Mouse (Mus musculus) testis, postnatal 10 days (tissue): Measurements from ENCODE around the gene Iqcf1.
A peak's percentile ranks its signal among the peaks of the same experiment; 100 is the strongest.

Experiments used
- DNase-seq: peaks from one replicate; pipeline ENCODE4 v3.0.0; 2021; ENCODE audit warnings: low spot score

Gene Iqcf1

DNA sequence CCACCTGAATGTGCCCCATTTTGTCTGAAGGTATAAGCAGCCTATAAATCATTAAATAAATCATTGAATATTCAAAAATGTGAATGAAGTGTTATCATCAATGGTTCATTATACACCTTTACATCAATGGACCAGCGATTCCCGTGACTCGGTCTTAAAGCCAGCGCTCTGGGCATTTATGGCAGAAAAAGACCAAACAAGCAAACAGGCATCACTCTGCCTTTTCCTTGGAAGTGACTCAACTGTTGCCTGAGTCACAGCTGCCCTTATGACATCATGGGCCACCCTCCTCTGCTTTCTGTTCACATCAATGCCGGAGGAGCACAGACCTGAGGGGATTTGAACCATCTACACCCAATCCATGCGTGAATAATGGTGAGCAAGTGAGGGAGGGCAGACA, at the start of gene Iqcf1:
Gene Iqcf1 (plus strand): TSS at position 301 of the 400 bp plus-strand sequence.
- no peak for DNase-seq

DNA sequence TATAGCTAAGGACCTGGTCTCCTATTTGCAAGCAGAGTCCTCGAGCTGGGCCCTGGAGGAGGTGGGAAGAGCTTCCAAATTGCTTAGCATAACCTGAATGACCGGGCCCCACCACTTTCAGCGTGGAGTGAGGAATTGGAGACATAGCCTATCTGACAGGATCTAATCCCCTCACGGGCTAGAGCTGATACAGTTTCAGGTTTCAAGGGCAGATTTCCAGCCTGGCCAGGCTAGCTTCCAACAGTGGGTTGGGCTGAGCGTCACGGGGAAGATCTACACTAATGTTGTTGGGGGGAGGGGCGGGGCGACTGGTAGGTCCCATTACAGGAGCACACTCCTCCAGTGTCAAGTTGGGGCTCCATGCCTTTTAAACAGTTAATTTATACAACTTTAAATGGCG, 49.1 kb upstream of the Iqcf1 start:
- peak; percentile 69 for DNase-seq

DNA sequence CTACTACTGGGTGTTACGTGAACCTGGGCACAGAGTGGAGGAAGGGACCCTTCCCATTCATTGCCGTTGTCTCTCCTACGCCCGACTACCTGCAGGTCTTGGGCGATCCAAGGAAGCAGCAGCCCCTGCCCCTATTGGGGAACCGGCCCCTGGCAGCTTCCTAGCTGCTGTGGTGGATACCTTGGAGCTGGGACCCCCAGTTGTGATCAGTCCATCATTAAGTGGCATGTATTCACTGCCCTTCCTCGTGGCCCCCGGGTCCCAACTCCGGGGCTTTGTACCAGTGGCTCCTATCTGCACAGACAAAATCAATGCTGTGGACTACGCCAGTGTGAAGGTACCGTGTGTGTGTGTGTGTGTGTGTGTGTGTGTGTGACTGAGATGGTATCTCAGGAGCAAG, 48.5 kb upstream of the Iqcf1 start:
- DNase-seq = no peak

DNA sequence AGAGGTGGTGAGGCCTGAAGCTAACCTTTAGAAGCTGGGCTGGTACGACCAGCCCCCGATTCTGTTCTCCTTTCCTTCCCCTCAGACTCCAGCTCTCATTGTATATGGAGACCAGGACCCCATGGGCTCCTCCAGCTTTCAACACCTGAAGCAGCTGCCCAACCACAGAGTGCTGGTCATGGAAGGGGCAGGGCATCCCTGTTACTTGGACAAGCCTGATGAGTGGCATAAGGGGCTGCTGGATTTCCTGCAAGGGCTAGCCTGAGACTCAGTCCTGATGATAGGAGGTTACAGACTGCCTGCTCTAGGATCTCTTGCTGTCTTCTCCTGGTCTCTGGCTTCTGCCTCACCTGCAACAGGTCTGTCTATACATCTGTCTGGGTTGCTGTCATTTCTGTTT, 47.9 kb upstream of the Iqcf1 start:
- no peak for DNase-seq

DNA sequence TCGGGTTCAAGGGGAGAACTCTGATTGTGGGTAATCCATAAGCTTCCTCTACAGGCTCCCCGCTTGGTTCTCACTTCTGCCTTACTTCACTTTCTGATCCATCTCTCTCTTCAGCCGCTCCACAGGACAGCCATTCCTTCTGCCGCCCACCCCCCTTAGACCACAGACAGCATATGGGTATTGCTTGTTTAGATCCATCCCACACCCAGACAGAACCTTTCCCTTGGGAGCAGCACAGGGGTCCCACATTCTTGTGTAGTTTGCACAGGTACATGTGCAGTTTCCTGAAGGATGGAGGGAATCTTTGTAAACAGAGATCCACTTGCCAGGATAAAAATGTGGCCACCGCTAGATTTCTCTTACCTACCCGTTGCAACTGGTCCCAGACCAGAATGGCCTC, 47.4 kb upstream of the Iqcf1 start:
- DNase-seq = no peak

DNA sequence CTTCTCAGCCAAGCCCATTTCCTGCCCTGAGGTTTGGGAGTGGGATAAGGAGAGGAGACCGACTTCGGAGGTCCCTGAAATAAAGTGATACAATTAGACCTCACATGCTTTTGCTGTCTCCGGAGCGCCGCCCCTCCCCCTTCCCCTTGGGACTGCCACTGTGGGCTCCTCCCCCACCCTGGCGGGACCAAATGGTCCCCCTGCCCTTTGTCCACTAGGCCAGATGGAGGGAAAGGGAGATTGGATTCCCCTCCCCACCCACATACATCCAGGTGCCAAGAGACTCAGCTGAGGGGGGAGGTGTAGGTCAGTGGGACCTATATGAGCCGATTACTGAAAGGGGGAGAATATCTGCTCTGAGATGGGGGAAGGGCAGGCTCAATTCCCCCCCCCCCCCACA, 46.9 kb upstream of the Iqcf1 start:
- DNase-seq = peak; percentile 78

DNA sequence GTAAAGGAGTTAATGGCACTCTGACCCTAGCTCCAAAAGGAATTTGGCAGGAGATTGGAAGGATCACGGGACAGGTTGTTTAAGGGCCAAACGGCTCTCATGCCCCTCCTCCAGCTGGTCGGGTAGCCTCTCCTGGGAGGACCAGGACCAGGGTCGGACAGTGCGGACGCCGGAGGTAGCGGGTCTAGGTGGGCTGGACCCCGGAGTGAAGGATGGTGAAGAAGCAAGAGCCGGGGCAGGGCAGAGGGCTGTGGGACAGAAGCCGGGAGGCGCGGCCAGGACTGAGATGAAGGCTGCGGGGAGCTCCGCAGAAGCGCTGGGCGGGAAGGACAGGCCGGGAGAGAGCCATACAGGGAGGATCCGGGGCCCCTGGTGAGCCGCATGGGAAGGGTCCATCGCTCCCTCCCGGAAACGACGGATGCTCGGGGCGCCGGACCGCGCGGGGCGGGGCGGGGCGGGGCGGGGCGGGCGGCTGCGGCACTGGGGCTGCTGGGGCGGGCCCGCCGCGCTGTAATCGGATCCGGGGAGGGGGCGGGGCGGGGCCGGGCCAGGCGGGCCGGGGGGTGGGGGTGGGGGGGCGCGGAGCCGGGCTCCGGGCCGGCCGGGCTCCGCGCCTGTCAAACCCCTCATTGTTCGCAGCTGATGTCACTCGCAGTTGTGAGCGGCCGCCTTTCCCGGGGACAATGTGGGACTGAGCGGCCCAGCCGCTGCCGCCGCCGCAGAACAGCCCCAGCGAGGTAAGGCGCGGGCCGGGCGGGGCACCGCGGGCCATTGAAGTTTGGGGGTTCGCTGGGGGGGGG, 46.3 kb upstream of the Iqcf1 start, which contains the start of gene Pcbp4:
Gene Pcbp4 (plus strand): TSS at position 21 of the 800 bp plus-strand sequence.
- DNase-seq = peak; percentile 72

DNA sequence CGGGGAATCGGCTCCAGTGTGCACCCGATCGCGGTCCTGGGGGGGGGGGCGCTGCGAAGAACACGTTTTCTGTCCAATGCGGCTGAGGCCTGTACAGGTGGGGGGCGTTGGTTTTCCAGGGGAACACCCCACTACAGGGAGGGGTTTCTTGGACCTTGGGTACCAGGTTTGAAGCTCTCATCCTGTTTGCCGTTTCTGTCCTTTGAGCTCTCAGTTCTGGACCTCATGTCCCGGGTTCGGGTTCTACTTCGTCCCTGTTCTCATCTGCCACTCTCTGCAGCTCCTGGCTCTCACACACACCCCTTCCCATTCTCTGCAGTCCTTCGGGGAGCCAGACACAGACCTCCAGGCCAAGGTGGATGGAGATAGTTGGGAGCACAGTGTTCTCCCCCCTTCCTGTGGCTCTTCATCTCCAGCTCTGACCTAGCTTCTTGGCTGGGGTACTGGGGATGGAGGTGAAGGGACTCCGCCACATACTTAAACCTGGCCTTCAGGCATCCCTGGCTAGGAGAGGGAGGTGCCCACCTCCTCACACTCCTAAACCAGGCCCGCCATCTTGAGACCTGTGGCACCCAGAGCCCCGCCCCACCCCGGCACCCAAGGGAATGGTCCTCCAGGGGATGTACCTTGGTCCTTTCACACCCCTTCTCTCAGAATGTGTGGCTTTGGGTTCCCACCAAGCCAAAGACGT, 45.6 kb upstream of the Iqcf1 start:
- DNase-seq = no peak

DNA sequence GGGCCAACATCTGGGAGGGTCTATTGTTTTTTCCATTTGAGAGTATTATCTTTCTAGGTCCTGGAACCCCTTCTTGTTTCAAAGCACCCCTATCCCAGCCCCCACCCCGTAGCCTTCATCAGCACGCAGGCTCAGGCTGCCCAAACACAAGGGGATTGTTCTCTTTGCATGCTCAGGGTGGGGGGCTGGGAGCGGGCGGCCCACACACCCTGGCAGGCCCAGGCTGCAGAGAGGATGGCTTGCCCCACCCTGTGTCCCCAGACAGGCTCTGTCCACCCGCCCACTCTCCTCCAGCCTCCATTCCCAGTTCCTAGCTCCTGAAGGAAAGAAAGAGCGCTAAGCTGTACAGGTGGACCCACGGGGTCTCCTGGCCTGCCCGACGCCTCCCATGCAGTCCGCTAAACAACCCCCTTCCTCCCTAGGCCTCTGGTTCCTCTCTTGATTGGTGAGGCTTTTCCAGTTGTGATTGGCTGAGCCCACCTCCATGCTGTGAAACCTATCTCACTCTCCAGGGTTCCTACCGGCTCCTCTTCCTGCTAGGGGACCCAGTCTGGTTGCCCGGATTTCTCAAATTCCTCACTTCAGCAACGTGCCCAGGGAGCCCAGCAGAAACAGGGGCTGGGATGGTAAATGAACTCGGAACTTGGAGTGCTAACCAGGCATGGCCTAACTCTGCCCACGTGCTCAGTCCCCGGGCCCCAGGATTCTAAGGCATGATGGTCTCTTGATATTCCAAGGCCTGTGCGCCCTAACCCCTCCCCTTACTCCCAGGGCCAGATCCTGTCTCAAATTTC, 44.7 kb upstream of the Iqcf1 start:
- DNase-seq = no peak

DNA sequence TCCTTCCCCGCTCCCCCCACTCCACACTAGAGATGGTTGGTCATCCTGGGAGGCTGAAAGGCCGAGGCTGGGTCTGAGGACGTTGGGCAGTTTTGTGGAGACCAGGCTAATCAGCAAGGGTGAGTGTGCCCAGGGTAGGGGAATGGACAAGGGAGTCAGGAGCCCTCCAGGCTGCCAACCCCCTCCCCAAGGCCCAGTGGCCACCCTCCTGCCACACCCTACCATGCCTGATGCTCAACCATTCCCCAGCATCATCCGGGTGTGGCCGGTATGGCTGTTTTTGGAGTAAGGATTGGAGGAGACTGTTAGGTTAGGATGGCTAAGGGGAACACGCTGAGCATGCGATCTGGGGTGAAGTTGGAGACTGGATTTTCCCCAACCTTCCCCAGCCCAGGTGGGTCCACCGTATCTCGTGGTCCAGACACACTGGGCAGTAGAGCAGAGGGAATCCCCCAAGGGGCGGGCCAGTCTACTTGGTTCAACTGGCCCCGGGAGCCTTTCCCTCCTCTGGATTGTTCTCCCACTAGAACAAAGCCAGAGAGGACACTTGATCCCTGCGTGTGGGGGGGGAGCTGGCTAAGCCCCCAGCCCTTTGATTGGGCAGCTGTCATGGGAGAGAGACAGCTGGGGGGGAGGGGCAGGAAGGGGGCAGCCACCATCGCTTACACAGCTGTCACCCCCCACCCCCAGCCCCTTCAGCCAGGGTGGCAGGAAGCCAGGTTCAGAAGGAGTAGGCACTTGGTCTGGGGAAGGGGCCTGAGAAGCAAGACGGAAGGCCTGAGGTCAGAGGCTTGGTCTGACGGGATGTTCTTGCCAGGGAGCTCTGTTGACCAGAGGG, 43.2 kb upstream of the Iqcf1 start:
- DNase-seq = peak; percentile 66

DNA sequence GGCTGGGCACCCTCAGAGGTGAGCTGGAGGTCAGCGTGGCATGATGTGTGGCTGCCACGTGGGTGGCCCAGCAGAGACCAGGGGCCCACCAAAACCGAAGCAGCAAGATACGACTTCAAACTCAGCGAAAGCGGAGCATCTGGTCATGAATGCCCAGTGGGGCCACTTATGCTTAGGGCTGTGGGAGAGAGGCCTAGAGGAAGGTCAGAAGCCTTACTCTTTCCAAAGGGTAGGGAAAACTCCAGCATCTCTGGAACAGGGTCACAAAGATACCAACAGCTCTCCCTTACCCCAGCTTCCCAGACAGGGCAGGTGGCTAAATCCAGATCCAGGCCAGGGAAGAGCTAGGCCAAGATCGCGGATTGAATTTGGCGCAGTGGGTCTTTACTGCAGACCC, 42.6 kb upstream of the Iqcf1 start:
- DNase-seq = no peak

DNA sequence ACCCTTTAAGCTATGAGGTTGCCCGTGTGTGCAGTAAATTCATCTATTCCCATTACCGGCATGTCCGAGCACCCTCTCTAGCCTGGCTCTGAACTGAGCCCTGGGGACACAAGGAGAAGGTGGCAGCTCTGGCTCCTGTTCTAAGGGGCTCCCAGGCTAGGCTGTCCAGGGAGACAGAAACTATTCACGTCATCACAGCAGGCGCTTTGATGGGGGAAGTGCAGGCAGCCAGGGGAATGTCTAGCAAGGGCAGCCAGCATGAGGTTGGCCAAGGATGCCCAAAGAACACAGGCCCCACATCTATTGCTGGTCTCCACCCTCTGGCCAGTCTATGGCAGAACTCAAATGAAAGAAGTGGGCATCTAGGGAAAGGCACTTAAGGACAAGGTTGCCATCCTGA, 41.8 kb upstream of the Iqcf1 start:
- DNase-seq = no peak

DNA sequence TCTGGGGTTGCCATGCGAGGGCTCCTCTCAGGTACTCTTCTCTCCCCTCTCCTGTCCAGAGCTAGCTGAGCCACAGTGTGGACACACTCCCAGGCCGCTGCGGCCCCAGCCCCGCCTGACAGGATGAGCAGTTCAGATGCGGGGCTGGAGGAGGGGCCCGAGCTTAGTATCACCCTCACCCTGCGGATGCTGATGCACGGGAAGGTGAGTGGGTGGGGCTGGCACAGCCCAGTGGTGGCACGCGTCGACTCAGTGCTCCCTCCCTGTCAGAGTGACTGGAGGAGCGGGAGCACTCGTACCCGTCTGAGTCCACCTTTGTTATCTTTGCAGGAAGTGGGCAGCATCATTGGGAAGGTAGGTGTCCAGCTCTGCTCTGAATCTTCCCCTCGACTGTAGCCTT, 39.8 kb upstream of the Iqcf1 start:
- DNase-seq = no peak

DNA sequence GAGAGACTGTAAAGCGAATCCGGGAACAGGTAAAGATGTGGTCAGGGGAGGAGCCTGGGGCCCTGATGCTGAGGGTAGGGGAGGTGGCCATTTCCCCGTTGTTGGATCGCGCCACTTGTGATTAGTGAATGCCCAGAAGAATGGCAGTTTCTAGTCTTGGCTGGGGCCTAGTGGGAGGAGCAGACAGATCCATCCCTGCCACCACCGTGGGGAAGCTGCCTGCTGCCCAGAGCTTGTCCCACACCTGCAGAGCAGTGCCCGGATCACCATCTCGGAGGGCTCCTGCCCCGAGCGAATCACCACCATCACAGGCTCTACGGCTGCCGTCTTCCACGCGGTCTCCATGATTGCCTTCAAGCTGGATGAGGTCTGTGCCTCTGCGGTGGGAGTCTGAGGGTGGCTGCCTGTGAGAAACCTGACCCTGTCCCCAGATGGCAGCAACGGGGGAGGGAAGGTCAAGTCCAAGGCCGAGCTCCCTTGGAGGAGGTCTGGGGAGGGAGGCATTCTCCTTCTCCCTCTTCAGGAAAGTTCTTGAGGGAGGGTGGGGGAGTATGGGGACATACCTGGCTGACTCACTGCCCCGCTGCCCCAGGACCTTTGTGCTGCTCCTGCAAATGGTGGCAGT, 39.3 kb upstream of the Iqcf1 start:
- no peak for DNase-seq

DNA sequence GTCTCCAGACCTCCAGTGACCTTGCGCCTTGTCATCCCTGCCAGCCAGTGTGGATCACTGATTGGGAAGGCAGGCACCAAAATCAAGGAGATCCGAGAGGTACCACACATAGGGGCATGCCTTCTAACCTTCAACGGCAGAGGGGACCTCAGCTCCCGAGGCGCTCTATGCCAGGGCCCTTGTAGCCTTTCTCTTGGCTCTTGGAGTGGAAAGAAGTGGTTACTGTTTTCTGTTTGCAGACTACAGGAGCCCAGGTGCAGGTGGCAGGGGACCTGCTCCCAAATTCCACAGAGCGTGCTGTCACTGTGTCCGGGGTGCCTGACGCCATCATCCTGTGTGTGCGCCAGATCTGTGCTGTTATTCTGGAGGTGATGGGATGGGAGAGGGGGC, 38.7 kb upstream of the Iqcf1 start:
- no peak for DNase-seq

DNA sequence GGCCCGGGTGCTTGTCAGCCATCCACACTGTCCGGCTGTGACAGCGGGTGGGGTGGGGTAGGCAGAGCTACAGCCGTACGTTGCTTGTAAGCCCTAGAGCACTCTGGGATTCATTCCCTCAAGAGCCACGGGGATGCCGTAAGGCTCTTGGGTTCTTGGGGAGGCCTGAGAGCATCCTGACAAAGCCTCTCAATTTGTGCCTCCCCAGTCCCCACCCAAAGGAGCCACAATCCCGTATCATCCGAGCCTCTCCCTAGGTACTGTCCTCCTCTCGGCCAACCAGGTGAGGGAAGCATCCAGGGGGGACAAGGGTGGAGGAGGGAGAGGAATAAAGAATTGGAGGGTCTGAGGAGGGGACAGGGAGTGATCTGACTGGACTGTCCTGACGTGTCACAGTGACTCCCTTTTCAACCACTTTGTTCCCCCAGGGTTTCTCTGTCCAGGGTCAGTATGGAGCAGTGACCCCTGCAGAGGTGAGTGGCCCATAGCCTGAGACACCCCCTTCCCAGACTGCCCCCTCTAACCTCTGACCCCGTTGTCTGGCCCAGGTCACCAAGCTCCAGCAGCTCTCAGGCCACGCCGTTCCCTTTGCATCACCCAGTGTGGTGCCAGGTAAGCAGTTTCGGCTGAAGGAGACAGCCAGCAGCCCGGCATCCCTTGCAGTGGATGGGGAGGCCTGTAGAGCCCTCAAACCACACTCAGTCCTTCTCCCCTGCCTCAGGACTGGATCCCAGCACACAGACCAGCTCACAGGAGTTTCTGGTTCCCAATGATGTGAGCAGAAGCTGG, 37.9 kb upstream of the Iqcf1 start:
- no peak for DNase-seq

DNA sequence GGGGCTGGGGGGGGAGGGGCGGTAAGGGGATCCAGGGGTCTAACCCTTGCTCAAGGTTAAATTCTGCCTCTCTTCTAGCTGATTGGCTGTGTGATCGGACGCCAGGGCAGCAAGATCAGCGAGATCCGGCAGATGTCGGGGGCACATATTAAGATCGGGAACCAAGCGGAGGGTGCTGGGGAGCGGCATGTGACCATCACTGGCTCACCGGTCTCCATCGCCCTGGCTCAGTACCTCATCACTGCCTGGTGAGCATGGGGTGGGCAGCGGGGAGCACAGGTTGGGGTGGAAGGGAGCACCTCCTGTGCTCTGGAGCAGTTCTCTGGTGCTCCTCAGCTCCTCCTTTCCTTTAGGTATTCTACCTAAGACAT, 37.4 kb upstream of the Iqcf1 start:
- DNase-seq = no peak

DNA sequence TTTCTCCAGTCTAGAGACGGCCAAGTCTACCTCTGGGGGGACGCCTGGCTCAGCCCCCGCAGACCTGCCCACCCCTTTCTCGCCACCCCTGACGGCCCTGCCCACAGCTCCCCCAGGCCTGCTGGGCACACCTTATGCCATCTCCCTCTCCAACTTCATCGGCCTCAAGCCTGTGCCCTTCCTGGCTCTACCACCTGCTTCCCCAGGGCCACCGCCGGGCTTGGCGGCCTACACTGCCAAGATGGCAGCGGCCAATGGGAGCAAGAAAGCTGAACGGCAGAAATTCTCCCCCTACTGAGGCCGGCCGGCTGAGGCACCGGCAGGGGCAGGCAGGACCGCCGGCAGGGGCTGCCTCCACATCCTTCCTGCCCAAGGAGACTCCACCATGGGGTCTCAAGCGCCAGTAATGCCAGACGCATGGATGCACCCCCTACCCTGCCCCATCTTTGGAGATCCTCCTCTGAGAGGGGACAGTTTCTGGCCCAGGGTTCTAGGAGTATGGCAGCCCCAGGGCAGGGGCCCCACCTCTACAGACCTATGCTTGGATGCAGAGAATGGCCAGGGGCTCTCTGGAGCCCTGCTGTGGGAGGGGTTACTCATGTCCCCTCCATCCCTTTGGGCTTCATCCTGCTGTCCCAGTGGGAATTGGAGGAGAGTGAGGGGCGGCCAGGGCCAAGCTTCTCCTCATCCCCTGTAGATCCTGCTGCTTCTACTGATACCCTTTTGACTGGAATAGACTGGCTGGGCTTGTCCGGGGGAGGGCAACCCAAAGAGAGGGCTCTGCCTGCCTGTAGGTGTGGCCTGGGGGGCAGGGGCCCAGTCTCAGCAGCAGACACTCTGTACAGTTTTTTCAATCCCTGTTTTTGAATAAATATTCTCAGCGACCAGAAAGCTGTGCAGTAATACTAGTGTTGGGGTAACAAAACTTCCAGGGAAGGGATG, 36.4 kb upstream of the Iqcf1 start:
- no peak for DNase-seq

DNA sequence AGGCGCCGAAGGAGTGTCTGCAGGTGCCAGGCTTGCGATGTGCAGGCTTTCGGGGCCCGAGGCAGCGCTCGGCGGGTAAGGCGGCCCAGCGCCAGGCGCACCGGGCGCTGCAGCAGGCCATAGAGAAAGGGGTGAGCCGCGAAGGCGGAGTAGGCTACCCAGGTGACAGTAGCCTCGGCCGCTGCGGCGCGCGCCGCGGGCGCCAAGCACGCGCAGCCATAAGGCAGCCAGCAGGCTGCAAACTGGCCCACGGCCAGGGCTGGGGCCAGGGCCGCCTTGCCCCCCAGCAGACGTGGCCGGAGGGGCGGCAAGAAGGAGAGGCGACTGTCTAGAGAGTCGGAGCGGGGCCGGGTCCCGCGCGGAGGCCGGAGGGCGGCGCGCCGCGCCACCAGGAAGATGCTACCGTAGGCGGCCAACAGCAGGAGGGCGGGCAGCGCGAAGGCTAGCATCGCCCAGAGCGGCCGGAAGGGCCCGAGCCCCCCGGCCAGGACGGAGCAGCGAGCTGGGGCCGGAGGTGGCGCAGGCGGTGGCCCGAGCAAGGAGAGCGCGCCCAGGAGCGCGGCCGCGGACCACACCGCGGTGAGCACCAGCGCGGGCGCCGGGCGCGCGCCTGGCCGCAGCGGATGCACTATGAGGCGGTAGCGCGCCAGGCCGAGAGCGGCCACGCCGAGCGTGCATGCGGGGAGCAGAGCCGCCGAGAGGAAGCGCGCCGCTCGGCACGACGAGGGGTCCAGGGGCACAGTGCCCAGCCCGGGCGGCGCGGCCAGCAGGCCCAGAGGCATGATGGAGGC, 34.8 kb upstream of the Iqcf1 start:
- DNase-seq = peak; percentile 71
